Mouse (Mus musculus) small intestine, adult 2 months (tissue): Measurements from ENCODE around the gene Pxk.

ENCODE experiments used
- CTCF ChIP-seq: fragments of 200-500 bp; IDR thresholded peaks from 2 replicates; pipeline ENCODE4 v1.5.1; 2012; ENCODE audit warnings: low read depth, mild to moderate bottlenecking, control low read depth, inconsistent platforms, low read length, moderate library complexity, mixed read lengths; ENCODE audit not compliant: insufficient replicate concordance, insufficient read length; ENCODE audit errors: extremely low read depth
- POLR2A ChIP-seq: fragments of 200-500 bp; IDR thresholded peaks from 2 replicates; pipeline ENCODE4 v1.6.1; 2012; ENCODE audit warnings: low read depth, mild to moderate bottlenecking, control low read depth, inconsistent platforms, low read length, moderate library complexity

- no peak for TF ChIP-seq POLR2A
- no peak for TF ChIP-seq CTCF
Observed at GRCm38 (mm10) chr14:8119904-8120303, 21.9 kb downstream of the Pxk start.
